Mouse (Mus musculus) layer of hippocampus, postnatal 14 days (tissue): Measurements from ENCODE around the gene Taf12. TPM values are rescaled to one million over a fixed set of nuclear protein-coding genes. Genes with fewer than 3 reads are reported as not detected.

Source experiments
- DNase-seq, 2 experiments: peaks; one replicate each; pipeline ENCODE4 v3.0.0; 2021 to 2022; ENCODE audit warnings: low spot score in 2 of 2, mixed read lengths in 1 of 2
- long read RNA-seq, 2 experiments: library from polyadenylated mRNA; stranded (forward); transcript quantifications; one replicate each; pipeline ENCODE4 v2.0.0; 2021
- total RNA-seq, 2 experiments: library from RNA; stranded (reverse); gene quantifications; 2 replicates each; pipeline ENCODE4 v1.2.3; 2021

The Taf12 gene
- 10 to 100 TPM; 18.5 to 22.2 TPM for total RNA-seq
- long read RNA-seq, experiment 1, transcript Taf12-201 (6 exons, 3,787 nt) = major isoform, 13 of 14 reads
- long read RNA-seq, experiment 1, partial matches to known transcripts = 1 of 14 reads
- long read RNA-seq, experiment 1, other reads (novel, unspliced or antisense) = 0 of 14 reads
- long read RNA-seq, experiment 2, transcript Taf12-201 (6 exons, 3,787 nt) = major isoform, 47 of 51 reads
- long read RNA-seq, experiment 2, partial matches to known transcripts = 1 of 51 reads
- long read RNA-seq, experiment 2, other reads (novel, unspliced or antisense) = 3 of 51 reads

GRCm38 (mm10) chr4:132274156-132274862 lies at the start of gene Taf12:
TSS of gene Taf12 (plus strand) at chr4:132274375.
- peak; percentile 91 to 94 for DNase-seq

DNA sequence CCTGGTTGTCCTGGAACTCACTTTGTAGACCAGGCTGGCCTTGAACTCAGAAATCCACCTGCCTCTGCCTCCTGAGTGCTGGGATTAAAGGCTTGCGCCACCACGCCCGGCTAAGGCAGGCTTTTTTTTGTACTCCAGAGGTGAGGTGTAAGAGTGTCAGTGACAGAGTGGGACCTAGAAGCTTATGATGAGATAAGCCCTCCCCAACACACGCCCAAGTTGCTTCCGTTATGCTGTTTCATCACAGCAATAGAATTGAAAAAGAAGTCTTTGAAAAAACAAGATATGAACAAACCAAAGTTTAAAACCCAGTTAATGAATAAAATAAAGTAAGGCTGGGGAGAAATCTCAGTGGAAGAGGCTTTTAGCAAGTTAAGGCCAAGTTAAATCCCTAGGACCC lies 43.8 kb upstream of the Taf12 start:
- no peak for DNase-seq

DNA sequence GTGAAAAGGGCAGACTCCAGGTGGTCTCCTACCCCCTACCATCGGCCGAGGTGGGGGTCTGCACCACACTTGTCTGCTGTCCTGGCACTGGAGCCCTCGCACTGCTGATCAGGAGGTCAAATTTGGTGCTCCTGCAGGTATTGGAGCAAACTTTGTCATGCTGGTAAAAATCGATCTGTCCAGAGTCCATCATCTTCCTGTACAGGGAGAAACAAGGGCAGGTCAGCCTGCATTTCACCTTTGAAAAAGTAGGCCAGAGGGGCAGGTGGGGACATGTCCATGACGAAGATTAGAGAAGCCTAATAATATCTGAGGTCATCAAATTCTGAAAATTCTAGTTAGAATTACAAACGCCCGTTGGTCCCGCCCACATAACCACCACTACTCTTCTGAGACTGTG lies 39.5 kb upstream of the Taf12 start:
- no peak for DNase-seq

DNA sequence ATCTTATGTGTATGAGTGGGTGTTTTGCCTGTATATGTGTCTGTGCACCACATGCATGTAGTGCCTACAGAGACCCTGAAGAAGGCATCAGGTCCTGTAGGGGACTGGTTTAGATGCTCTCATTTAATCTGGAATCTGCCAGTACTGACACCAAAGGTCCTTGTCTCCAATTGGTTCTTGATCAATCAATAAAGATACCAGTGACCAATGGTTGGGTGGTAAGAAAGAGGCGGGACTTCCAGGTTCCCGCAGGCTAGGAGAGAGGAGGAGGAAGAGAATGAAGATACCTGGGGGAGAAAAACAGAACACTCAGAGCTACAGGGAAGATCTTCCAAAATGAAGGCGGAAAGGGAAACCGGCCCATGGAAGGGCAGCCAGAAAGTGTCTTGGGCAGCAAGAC lies 35.8 kb upstream of the Taf12 start:
- no peak for DNase-seq

- DNase-seq = no peak
Observed at GRCm38 (mm10) chr4:132240367-132240766, 33.8 kb upstream of the Taf12 start.

DNA sequence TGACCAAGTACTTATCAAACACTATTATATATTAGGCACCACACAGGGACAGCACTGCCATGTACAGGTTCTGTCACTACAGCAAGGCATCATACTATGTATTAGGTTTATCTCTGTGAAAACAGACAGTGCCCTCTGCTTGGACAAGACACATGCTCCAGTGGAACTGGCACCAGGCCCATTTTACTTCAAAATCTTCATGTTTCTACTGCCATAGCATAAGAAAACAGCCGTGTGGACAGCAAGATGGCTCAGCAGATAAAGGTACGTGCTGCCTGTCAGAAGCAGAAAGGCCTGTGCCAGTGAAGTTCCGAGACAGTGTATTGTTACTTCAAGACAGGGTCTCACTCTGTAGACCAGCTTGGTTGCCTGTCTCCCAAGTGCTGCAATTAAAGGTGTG lies 33.0 kb upstream of the Taf12 start:
- DNase-seq = no peak

DNA sequence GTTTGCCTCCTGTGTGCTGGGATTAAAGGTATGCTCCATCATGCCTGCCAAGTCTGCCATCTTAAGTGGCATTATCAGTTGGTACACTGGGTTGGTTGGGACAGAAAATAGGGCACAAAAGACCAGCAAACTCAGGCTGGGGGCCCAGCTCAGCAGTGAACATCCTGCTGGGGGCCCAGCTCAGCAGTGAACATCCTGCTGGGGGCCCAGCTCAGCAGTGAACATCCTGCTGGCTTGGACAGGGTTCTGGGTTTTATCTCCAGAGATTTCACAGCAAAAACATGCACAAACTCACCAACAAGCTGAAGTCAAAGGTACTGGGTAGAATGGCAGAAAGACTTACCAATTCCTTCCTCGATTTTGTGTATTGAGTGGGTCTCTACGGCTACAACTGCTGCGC lies 28.5 kb upstream of the Taf12 start:
- no peak for DNase-seq

- no peak for DNase-seq
Observed at GRCm38 (mm10) chr4:132247451-132247997, 26.7 kb upstream of the Taf12 start.

- no peak for DNase-seq
Observed at GRCm38 (mm10) chr4:132251596-132251995, 22.6 kb upstream of the Taf12 start.

- DNase-seq = no peak
Observed at GRCm38 (mm10) chr4:132253128-132253527, 21.0 kb upstream of the Taf12 start.

- DNase-seq = no peak
Observed at GRCm38 (mm10) chr4:132253622-132254021, 20.6 kb upstream of the Taf12 start.

DNA sequence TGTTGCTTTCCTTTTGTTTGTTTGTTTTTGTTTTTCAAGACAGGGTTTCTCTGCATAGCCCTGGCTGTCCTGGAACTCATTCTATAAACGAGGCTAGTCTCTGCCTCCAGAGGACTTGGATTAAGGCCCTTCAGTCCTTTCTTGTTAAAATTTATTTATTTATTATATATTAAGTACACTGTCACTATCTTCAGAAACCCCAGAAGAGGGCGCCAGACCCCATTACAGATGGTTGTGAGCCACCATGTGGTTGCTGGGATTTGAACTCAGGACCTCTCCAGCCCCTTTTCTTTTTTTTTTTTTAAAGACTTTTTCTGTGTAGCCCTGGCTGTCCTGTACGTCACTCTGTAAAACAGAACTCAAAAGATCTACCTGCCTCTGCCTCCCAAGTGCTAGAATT lies 19.2 kb upstream of the Taf12 start:
- DNase-seq = no peak

GRCm38 (mm10) chr4:132256384-132256783 lies 17.8 kb upstream of the Taf12 start:
- no peak for DNase-seq

GRCm38 (mm10) chr4:132259248-132259647 lies 14.9 kb upstream of the Taf12 start:
- DNase-seq = no peak

GRCm38 (mm10) chr4:132260404-132261379 lies 13.5 kb upstream of the Taf12 start:
- DNase-seq = no peak

DNA sequence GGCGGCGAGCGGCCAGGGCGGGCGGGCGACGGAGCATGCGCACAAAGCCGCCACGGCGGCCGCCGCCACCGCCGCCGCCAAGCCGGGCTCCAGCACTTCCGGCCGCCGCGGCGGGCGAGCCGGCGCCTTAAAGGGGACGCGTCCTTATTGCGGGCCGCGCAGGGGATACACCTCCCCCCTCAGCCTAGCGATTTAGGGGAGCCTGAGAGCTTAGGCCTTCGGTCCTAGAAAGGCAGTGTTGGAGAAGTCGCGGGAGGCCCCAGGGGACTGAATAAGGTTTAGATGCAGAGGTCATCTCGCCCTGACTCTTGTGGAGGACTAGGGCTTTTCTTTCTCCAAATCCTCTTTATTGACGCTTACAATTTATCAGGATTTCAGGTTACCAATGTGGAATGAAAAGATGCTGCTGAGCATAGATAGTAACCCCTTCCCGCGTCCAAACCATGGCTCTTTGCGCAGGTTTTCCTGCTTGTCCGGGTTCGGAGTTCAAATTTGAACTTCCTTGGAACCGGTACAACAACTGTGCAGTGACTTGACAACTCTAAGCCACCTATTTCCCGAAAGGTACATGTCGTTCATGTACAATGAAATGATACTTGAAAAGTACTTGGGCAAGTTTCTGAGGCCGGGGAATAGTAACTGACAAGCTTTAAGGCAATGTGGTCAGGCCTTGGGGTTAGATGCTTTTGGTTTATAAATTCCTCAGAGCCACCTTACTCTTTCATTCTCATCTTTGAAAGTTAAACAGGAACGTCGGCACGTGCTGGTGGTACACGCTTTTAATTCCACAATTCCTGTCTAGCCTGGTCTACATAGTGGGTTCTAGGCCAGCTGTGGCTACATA lies 12.4 kb upstream of the Taf12 start, which contains the start of gene Gmeb1:
TSS of gene Gmeb1 (minus strand) at position 89 of the 844 bp plus-strand sequence.
- DNase-seq = peak; percentile 64 to 71

DNA sequence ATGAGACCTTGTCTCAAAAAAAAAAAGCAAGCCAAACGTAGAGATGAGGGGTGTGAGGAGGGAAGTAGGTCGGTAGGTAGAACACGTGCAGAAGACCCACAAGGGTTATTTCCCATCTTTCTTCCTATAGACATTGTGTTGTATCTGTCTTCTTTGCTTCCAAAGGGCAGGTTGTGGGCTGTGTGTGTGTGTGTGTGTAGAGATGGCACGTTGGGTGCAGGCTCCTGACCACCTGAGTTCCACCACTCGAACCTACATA lies 11.9 kb upstream of the Taf12 start:
- no peak for DNase-seq

GRCm38 (mm10) chr4:132263313-132263712 lies 10.9 kb upstream of the Taf12 start:
- no peak for DNase-seq

DNA sequence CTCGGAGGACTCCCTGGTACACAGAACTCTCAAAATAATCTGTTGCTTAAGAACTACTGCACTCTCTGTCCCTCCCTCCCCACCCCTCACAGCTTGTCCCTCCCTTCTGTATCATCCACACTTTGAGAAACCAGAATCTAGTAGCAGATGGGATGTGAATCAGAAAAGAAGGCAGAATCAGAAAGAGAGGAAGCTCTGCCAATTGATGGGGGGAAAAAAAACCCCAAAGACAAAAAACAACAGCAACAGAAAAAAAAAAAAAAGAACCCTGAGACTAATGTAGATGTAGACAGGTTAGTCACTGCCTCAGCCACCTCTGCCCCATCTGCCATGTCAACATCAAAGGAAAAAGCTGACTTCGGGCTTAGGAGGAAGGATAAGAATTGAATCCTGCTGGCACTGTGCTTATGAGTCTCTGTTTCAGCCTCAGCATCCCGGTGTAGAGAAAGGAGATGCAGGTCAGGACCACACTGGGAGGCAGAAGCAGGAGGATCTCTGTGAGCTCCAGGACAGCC lies 7.3 kb upstream of the Taf12 start:
- no peak for DNase-seq
